Mouse (Mus musculus) R1 (cell line): Measurements from ENCODE around the gene Itpr1.

ENCODE experiments used
- DNase-seq: peaks from one replicate; pipeline ENCODE4 v3.0.0-alpha.2; 2018; ENCODE audit warnings: low read depth, low spot score

The Itpr1 gene

DNA sequence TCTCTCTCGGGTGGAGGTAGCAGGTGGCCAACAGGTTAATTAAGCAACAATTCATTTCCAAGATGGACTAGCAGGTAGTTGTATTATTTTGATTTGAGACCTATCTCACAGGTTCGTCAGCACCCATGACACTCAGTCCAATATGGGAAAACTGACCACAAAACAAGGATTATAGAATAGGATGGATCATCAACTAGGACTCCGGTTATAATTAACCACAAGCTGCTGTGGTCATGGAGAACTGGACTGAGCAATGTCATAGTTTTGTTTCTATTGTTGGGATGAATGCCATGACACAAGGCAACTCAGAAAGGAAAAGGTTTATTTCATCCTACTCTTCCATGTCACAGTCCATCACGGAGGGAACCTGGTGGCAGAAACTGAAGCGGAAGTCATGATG, 252.3 kb downstream of the Itpr1 start:
- DNase-seq, result no peak

- DNase-seq, result no peak
Observed at GRCm38 (mm10) chr6:108466061-108466531, 253.2 kb downstream of the Itpr1 start.

DNA sequence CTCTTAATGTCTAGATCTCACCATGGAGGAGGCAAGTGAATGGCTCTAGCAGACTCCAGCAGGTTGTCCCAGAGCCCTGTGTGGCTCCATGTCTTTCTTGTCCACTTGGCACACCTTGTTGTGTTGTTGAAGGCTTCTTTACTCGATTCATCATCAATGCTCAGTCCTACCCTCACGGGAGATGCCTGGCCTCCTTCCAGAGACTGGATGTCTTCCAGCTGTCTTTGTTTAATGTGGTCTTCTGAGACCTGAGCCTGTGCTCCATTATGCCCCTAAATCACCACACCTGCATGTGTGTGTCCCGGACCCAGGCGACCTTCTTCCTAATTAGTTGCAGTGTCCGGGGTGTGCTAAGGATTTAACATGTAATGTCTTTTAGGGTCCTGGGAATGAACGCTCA, 254.7 kb downstream of the Itpr1 start:
- DNase-seq, result no peak

GRCm38 (mm10) chr6:108468226-108468825, 255.4 kb downstream of the Itpr1 start:
- no peak for DNase-seq

DNA sequence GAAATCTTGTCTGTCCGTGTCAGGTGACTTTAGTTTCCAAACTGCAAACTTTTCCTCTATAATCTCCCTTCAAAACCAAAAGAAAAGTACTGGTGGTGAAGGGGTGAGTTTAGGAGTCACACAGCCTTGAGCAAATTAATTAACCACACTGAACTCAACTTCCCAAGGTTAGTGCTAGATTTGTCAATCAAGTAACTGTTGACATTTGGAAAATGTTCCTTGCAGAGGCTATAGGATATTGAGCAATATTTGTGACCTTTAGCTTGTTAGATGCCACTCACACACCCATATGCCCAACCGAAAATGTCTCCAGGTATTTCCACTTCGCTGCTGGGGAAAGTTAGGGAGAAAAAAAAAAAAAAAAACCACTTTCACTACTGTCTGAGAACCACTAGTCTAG, 259.0 kb downstream of the Itpr1 start:
- DNase-seq, result no peak

GRCm38 (mm10) chr6:108472748-108473147, 259.9 kb downstream of the Itpr1 start:
- DNase-seq, result no peak

- DNase-seq, result no peak
Observed at GRCm38 (mm10) chr6:108476797-108477235, 263.9 kb downstream of the Itpr1 start.

- no peak for DNase-seq
Observed at GRCm38 (mm10) chr6:108477602-108478001, 264.7 kb downstream of the Itpr1 start.

DNA sequence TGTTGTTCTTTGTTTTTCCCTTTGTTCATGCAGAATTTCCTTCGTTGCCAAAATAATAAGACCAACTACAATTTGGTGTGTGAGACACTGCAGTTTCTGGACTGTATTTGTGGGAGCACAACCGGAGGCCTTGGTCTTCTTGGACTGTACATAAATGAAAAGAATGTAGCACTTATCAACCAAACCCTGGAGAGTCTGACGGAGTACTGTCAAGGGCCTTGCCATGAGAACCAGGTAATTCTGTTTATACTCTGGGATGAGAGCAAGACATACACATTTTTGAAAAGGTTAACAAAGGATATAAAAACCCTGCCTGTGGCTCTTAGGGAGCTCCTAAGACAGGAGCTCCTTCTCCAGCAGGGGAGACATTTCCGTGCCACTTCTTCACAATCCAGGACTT, 268.3 kb downstream of the Itpr1 start:
- peak; percentile 13 for DNase-seq

GRCm38 (mm10) chr6:108482464-108482863, 269.6 kb downstream of the Itpr1 start:
- DNase-seq, result no peak

DNA sequence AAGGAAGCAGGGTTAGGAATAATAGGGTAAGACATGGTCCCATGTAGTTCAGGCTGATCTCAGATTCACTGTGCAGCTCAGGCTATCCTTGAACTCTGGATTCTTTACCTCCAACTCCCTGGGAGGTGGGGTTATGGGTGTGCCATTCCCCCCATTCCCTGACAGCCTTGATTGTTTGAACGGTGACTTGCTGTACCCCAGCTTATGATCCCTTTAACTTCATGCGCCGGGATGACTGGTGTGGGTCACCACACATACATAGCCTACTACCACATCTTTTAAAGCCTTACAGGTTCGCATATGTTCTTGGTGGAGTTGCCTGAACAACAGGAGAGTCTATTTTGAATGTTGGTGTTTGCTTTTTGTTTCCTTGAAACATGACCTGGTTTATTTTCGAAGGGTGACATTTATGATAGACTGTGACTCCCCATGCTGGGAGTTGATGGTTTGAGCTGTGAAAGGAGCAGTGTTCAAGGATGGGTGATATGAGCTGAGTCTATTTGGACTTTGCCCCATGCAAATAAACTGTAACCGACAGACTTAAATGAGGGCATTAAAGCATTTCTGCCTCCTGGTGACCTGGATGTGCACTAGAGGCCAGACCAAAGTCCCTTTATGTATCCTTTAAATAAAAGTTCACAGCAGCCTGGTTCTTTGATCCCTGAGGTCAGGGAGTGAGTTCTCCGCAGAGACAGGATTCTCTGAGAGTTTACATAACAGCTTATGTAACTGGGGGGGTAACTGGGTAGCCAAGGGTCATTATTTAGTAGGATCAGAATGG, 273.5 kb downstream of the Itpr1 start:
- no peak for DNase-seq

GRCm38 (mm10) chr6:108487300-108487835, 274.5 kb downstream of the Itpr1 start:
- DNase-seq, result no peak

DNA sequence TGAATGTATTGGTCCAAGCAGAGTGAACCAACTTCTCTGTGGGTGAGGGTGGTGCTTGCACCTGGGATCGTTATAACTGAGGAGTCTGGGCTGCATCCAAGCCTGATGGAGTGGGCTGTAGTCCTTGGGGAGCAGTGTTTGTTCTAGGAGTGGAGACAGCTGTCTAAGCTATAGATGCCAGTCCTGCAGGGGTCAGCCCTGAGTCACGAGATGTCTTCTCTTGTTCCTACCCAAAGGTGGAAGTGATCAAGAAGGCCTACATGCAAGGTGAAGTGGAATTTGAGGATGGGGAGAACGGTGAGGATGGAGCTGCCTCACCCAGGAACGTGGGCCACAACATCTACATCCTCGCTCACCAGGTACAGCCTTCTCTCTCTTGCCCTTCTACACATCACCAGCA, 275.4 kb downstream of the Itpr1 start:
- no peak for DNase-seq

GRCm38 (mm10) chr6:108491969-108492368, 279.1 kb downstream of the Itpr1 start:
- DNase-seq, result no peak

GRCm38 (mm10) chr6:108493753-108494152, 280.9 kb downstream of the Itpr1 start:
- DNase-seq, result no peak

DNA sequence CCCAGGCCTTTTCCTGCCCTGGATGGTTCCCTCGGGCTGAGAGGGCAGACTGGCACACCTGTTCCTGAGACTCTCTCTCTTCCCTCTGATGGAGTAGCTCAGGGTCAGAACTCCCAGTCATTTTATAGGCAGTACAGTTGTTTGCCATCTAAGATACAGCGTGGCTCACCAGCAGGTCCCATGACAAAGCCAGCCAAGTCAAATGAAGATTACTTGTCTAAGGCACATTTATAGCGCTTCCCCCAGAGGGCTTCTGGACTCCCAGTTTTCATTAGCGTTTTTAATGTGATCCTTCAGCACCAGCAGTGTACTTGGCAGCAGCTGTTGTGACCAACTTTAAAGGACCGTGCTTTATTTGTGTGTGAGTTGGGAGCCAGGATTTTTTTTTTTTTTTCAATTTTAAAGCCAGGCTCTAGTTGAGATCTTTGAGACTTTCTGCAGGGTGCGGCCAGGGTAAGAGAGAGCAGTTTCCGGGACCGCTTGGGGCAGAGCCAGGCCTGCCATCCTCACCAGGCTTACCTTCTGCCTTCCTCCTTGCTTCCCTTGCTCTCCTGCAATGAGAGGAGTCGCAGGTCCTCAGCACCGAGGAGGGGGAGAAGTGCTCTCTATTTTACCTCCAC, 281.4 kb downstream of the Itpr1 start:
- no peak for DNase-seq

DNA sequence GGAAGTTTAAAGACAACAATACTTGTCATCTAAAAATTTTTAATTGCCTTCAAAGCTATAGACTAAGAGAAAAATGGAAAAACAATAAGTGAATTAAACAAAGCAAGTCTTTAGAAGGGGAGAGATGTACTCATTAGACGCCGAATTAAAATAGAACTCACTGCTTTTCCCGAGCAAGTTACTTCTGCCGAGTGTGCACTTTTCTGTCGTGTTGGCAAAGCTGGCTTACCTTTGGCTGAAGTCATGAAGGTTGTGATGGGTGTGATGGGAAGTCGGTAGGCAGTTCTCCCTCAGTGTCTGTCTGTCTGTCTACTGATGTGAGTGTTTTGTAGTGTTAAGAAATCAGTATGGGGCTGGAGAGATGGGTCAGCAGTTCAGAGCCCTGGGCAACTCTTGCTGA, 282.1 kb downstream of the Itpr1 start:
- no peak for DNase-seq

- DNase-seq, result no peak
Observed at GRCm38 (mm10) chr6:108498070-108498469, 285.2 kb downstream of the Itpr1 start.

- no peak for DNase-seq
Observed at GRCm38 (mm10) chr6:108503651-108504050, 290.8 kb downstream of the Itpr1 start.

DNA sequence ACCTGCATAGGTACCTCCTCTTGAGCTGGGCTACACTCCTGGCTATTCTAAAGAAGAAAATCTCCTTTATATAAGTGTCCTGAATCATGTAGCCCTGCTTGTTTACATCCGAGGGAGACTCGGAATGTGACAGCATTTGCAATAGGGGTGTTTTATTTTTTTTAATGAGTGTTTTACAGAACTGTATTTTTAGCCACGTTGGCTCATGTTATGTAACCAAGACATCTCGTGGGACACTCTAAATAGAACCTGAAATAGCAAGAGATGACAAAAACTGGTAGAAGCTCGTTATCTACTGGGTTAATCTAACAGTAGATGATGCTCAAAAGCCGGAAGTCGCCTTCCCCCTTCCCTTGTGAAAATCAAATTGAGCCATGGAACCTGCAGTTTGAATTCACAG, 291.8 kb downstream of the Itpr1 start:
- DNase-seq, result no peak

GRCm38 (mm10) chr6:108506161-108506560, 293.3 kb downstream of the Itpr1 start:
- DNase-seq, result no peak

- DNase-seq, result no peak
Observed at GRCm38 (mm10) chr6:108507337-108507736, 294.4 kb downstream of the Itpr1 start.
